In the genomic region with DNA sequence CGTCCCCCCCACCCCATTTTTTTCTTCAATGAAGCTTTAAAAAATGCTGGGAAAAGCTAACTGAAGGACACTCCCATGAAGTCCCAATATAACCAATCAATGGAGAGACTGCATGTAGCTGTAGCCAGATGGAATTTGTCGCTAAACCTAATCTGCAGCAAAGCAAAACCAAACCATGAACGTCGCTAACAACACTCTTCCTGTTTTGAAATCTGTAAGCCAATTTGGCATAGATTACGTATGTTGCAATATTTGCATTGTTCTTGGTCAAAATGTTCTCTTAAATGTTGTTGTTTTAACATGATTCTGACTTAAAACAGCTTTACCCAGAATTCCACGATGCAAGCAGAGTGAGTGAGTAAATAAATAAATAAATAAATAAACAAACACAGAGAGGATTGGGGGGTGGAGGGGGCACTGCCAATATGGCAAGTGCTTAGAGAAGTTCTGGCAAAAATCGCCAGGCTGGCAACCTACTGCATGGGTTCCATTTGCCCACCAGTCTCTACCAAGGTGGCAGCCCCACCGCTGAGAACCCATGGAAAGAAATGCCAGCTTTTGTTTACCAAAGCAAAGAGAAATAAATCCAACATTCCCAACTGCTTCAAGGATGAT, we compare ENCODE assay signal across 8 mouse cellular contexts.
DNase-seq lines count a peak whose midpoint lies in the region; ATAC-seq and TF ChIP-seq lines count a peak whose summit lies in the region.

No protein-coding gene starts in this region.

- peak overlapping the region; percentile 21; the same call in 1 of the 2 replicates for H3K9ac ChIP-seq in limb, embryonic 14.5 days (ENCODE audit: low read depth, low read length, severe bottlenecking)
- peak overlapping the region; percentile 22; the same call in 1 of the 2 replicates for H3K9ac ChIP-seq in neural tube, embryonic 14.5 days (replicated peaks; ENCODE audit: low read depth, low read length)

- H3K4me3 ChIP-seq in gastrocnemius, adult 2 months, result peak overlapping the region; percentile 58
- H3K4me3 ChIP-seq in cerebellum, adult 2 months (replicated peaks; ENCODE audit: insufficient read depth, low read depth, low read length), result peak overlapping the region; percentile 66
- H3K4me3 ChIP-seq in limb, embryonic 14.5 days (replicated peaks; ENCODE audit: low read length), result peak overlapping the region; percentile 31
- H3K4me3 ChIP-seq in neural tube, embryonic 14.5 days (ENCODE audit: low read depth, low read length), result peak overlapping the region; percentile 28

- no peaks in the 10 kb centered on the region; the same call in 1 of the 2 replicates for H3K4me1 ChIP-seq in cerebellum, adult 2 months (ENCODE audit: control insufficient read depth, insufficient read depth, low read length)
- peaks cover 20% of the 10 kb centered on the region for H3K4me1 ChIP-seq in limb, embryonic 14.5 days (ENCODE audit: control insufficient read depth, insufficient read depth, low read length)
- peaks cover 50% of the 10 kb centered on the region for H3K4me1 ChIP-seq in neural tube, embryonic 14.5 days (ENCODE audit: control insufficient read depth, insufficient read depth, low read length)

- peak; percentile 45; the same call in 1 of the 2 replicates for ATAC-seq in limb, embryonic 14.5 days (ENCODE audit: low FRiP score, low read depth)
- peak; percentile 75 for ATAC-seq in neural tube, embryonic 14.5 days (ENCODE audit: low read depth)

- intact Hi-C loops in gastrocnemius, adult 2 months (cut with DNase I), result no loop called here

- TF ChIP-seq CTCF in gastrocnemius, adult 2 months (IDR thresholded peaks at IDR 0.05), result no peak
- TF ChIP-seq CTCF in cerebellum, adult 2 months (IDR thresholded peaks at IDR 0.05; ENCODE audit: borderline replicate concordance, insufficient read depth, low read depth, low read length), result no peak

- TF ChIP-seq POLR2A in cerebellum, adult 2 months (IDR thresholded peaks at IDR 0.05; ENCODE audit: borderline replicate concordance, insufficient read depth, low read length), result no peak
- no peak for TF ChIP-seq POLR2A in limb, embryonic 14.5 days (IDR thresholded peaks at IDR 0.05; ENCODE audit: borderline replicate concordance, extremely low read depth, insufficient read depth, insufficient read length)

- peak overlapping the region; percentile 48 for H3K4me2 ChIP-seq in limb, embryonic 14.5 days (replicated peaks; ENCODE audit: low read depth, low read length, severe bottlenecking)
- H3K4me2 ChIP-seq in neural tube, embryonic 14.5 days (ENCODE audit: low read depth, low read length), result peak overlapping the region; percentile 60

- H3K9me3 ChIP-seq in limb, embryonic 14.5 days (ENCODE audit: control insufficient read depth, low read length), result no peaks in the 10 kb centered on the region
- H3K9me3 ChIP-seq in neural tube, embryonic 14.5 days (ENCODE audit: control insufficient read depth, low read length), result no peaks in the 10 kb centered on the region

- no peak for DNase-seq in gastrocnemius, adult 2 months
- DNase-seq in gastrocnemius, adult 8-10 months (ENCODE audit: low spot score in 2 of 2), result no peak
- DNase-seq in cerebellum, adult 2 months, result peak; percentile 40 to 46
- peak; percentile 41 to 60 for DNase-seq in heart, adult 9 months (ENCODE audit: low spot score in 2 of 2)
- peak; percentile 10 for DNase-seq in limb, embryonic 14.5 days (ENCODE audit: low spot score)
- no peak for DNase-seq in adrenal gland, postnatal 25 days
- DNase-seq in thymus, postnatal 0 days (ENCODE audit: low spot score), result no peak

- no peaks in the 10 kb centered on the region for H3K36me3 ChIP-seq in limb, embryonic 14.5 days (ENCODE audit: control insufficient read depth, insufficient read depth, low read length)
- H3K36me3 ChIP-seq in neural tube, embryonic 14.5 days (ENCODE audit: control insufficient read depth, insufficient read depth, low read length), result no peaks in the 10 kb centered on the region

- 3% methylated on average over 8 of the region's 8 CpGs for WGBS in cerebellum, adult 2 months
- WGBS in limb, embryonic 14.5 days, result 47% methylated on average over 8 of the region's 8 CpGs
- 16% methylated on average over 8 of the region's 8 CpGs for WGBS in neural tube, embryonic 14.5 days

- H3K27ac ChIP-seq in gastrocnemius, adult 2 months, result peak overlapping the region; percentile 41
- peak overlapping the region; percentile 60 for H3K27ac ChIP-seq in cerebellum, adult 2 months (ENCODE audit: insufficient read depth, low read length)
- no peak overlapping the region for H3K27ac ChIP-seq in limb, embryonic 14.5 days (replicated peaks; ENCODE audit: low read depth, low read length)
- peak overlapping the region; percentile 75 for H3K27ac ChIP-seq in neural tube, embryonic 14.5 days (ENCODE audit: low read depth, low read length)

- H3K27me3 ChIP-seq in cerebellum, adult 2 months (ENCODE audit: control insufficient read depth, insufficient read depth, low read length), result no peaks in the 10 kb centered on the region
- H3K27me3 ChIP-seq in limb, embryonic 14.5 days (ENCODE audit: control insufficient read depth, insufficient read depth, low read length), result no peaks in the 10 kb centered on the region
- no peaks in the 10 kb centered on the region for H3K27me3 ChIP-seq in neural tube, embryonic 14.5 days (ENCODE audit: control insufficient read depth, insufficient read depth, low read length)

Comparison
In these comparisons a context has a peak if more than half of its experiments do, and no peak if none do; other contexts are left out.
1. DNase-seq: peak in cerebellum, adult 2 months (2 of 2), heart, adult 9 months (2 of 2) and limb, embryonic 14.5 days (single experiment); none in gastrocnemius, adult 2 months (single experiment), gastrocnemius, adult 8-10 months (0 of 2), adrenal gland, postnatal 25 days (single experiment) and thymus, postnatal 0 days (single experiment).
2. Peak in every context shown above with its lines, with median percentiles within 50 percentile points of each other: H3K4me3 ChIP-seq.